Mouse (Mus musculus) layer of hippocampus, adult 9-11 months (tissue): ENCODE measurements around the gene Casq1.

Experiments used
- DNase-seq: peaks from one replicate; pipeline ENCODE4 v3.0.0; 2022

Casq1 gene

DNA sequence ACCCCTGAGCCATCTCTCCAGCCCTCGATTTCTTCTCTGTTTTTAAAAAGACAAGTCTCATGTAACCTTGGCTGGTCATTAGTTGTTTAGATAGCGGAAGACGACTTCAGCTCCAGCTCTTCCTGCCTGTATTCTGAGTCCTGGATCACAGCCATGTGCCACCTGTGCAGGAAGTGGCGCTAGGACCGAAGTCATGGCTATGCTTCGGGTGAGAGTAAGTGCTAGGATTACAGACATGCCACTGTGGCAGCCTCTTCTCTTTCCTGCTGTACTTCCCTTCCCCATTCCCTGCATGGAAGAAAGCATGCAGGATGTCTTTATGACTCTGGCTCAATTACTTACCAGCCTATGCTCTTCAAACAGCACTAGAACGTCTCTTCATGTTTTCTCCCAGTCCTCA lies 40.6 kb downstream of the Casq1 start:
- no peak for DNase-seq

DNA sequence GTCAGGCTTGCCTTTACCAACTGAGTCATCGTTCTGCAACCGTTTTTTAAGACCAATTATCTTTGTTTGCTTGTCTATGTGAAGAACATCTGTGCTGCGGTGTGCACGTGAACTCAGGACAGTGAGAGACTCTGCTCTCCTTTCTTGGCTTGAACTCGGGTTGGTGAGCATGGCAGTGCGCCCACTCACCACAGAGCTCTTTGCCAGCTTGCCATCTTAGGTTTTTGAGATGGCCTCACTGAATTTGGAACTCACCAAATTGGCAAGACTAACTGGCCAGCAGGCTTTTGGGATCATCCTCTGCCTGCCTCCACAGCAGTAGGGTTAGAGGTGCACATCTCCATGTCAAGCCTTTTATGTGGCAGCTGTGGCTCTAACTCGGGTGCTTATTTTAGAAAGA lies 41.9 kb downstream of the Casq1 start:
- DNase-seq: no peak

DNA sequence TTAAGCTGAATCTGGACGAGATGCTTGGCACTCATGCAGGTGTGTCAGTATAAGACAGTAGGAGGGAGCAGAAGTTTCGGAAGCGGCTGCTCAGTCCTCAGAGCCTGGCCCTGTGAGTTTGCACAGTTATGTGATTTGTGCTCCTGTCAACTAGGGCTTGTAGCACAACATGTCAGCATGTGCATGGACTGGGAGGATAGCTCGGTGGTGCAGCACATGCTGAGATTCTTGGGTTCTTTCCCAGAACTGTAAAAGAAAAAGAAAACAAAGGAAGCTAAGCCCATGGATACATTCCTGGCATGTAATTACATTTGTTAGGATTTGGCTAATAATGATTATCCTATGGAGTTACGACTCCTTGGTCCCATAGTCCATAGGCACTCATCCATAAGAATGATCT lies 46.5 kb downstream of the Casq1 start:
- no peak for DNase-seq

DNA sequence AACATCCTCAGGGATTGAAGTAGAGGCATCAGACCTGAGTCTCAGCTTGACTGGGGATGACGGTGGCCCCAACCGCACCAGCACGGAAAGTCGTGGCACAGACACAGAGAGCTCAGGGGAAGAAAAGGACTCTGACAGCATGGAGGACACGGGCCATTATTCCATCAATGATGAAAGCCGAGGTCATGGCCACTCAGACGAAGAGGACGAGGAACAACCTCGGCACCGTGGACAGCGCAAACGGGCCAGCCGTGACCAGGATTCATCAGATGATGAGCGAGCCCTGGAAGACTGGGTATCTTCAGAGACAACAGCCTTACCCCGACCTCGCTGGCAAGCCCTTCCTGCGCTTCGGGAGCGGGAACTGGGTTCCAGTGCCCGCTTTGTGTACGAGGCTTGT lies 47.3 kb downstream of the Casq1 start:
- DNase-seq: no peak

DNA sequence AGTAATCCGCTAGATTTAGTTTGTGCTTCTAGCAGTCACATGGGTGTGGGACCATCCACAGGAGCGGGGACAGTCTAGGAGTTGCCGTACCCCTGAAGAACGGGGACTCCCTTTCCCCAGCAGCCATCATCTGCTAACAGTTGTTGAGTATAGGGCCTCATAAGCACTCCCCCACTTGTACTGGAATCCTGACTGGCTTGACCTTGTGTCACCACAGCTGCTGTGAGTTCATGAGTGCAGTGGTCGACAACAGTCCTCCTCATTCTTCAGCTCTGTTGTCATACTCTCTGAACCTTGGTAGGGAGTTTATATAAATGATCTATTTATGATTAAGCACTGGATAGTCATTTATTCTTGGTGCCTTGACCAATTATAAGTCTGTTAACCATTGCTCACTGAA lies 49.9 kb downstream of the Casq1 start:
- DNase-seq: no peak

DNA sequence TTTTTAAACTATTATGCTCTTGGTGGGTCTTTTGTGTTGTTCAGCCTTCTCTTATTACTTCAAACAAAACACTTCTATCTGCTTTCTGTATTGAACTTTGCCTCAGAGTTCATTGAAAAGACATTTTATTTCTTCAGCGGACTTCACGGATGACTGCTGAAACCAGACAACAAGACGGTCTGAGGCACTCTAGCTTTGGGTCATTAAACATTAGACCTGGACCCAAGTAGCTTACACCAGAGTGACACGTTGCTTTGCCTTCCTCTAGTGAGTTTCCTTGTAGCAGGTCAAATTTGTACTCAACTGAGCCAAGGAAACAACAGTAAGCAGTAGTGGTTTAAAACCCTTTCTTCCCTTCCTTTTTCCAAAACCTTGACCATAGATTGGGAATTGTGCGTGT lies 51.8 kb downstream of the Casq1 start:
- no peak for DNase-seq

DNA sequence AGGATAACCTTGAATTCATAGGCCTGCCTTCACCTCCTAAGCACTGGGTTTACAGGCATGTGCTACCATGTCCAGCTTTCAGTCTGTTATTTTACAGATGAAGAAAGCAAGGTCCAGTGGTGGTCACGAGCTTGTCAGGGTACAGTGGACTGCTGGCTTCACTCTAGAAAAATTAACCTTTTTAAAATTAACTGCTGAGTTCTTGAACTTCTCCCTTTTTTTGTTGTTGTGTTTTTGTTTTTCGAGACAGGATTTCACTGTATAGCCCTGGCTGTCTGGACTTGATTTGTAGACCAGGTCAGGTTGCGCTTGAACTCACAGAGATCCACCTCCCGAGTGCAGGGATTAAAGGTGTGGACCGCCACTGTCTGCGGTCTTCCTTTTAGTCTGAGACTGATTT lies 56.7 kb downstream of the Casq1 start:
- no peak for DNase-seq

DNA sequence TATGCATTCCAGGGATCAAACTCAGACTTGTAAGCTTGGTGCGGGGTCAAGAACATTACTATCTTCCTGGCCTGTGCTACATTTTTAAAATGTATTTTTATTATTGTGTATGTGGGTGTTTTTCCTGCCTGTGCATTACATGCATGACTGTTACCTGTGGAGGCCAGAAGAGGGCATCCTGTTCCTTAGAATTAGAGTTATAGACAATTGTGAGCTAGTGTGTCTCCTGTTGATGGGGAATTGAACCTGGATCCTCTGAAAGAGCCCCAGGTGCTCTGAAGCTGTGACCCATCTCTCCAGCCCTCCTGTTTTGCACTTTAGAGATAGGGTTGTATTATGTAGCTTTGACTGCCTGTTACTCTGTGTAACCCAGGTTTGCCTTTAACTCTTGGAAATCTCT lies 57.7 kb downstream of the Casq1 start:
- DNase-seq: peak; percentile 29

DNA sequence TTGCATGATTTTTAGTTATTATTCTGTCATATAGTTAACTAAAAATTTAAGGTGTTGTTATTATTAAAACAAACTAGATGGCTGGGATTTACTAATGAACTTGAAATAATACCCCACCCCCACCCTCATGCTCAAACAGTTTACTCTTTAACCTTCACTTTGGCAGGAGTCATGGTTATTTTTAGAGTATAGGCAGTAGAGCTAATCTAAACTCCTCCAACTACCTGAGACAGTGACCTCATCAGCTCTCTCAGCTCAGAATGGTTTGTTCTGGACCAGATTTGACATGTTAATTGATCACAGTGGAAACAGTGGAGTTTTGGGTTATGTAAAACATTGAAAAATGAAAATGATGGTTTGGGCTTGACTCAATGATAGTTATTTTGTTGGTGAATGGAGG lies 59.2 kb downstream of the Casq1 start:
- no peak for DNase-seq

DNA sequence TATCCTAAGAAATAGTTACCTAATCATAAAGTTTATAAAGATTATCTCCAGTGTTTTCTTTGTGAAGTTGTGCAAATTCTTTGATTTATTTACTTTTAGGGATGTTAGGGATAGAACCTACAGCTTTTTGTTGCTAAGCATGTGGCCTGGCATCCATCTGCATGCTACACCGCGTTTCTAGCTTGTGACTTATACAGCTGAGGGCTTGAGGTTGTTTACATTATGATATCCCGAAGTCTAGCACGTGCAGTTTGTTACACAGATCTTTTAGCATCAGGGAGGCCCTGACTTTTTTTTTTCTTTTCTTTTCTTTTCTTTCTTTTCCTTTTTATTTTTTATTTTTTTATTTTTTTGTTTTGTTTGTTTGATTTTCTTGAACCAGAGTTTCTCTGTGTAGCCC lies 59.7 kb downstream of the Casq1 start:
- no peak for DNase-seq
